Comparison of ENCODE assay signal across 8 mouse cellular contexts in the genomic region with DNA sequence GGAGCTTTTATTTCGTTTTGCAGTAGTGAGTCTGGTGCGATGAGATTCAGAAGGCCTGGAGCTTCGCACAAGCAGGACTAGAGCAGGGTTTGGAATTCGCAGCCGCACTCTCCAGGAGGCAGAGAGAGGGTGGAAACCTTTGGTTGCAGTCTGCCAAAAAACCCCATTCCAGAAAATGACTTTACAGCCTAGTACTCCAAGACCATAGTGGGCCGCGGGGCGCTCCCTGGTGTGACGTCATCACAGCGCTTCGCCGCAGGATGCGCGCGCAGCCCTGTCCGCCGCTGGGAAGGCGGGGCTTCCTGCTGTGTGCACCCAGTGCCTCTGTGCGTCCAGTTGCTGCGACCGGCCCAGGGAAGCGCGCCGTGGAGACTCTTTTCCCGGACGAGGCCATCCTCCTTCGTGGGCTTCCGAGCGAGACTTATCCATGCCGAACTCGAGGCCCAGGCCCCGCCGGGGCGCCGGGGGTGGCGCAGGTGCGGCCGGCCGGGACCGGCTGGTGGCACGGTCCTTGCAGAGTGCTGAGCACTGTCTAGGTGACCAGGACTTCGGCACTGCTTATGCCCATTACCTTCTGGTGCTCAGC. TPM values are rescaled to one million over a fixed set of nuclear protein-coding genes. Genes with fewer than 3 reads are reported as not detected.
DNase-seq lines count a peak whose midpoint lies in the region; ATAC-seq and TF ChIP-seq lines count a peak whose summit lies in the region.

Gene Prmt9, plus strand, starts transcription at position 277 of the 586 bp plus-strand sequence.

- TF ChIP-seq CTCF in lung, adult 2 months (IDR thresholded peaks at IDR 0.05; ENCODE audit: insufficient read depth, low read length) = no peak

- H3K9ac ChIP-seq in forebrain, embryonic 15.5 days (replicated peaks) = peak within 1 kb of the TSS; percentile 93

- TF ChIP-seq POLR2A in lung, adult 2 months (IDR thresholded peaks at IDR 0.05; ENCODE audit: borderline replicate concordance, extremely low read depth, low read depth, low read length) = peak; percentile 93

- H3K27ac ChIP-seq in forebrain, embryonic 15.5 days (replicated peaks) = peak within 1 kb of the TSS; percentile 81

- H3K36me3 ChIP-seq in forebrain, embryonic 15.5 days = peaks cover 21% of the 10 kb centered on the region

- WGBS in forebrain, embryonic 15.5 days = 3% methylated on average over 42 of the region's 42 CpGs
- 3% methylated on average over 42 of the region's 42 CpGs for WGBS in lung, adult 2 months

- ATAC-seq in forebrain, embryonic 15.5 days (replicated peaks) = peak; percentile 96
- ATAC-seq in neutrophil, adult 5-6 weeks (ENCODE audit: extremely low read depth, insufficient number of reproducible peaks, low FRiP score, poor library complexity, severe bottlenecking) = peak; percentile 77

- no peaks in the 10 kb centered on the region for H3K9me3 ChIP-seq in forebrain, embryonic 15.5 days

- no peaks in the 10 kb centered on the region for H3K27me3 ChIP-seq in forebrain, embryonic 15.5 days

- H3K4me3 ChIP-seq in forebrain, embryonic 15.5 days = peak within 1 kb of the TSS; percentile 74
- peak within 1 kb of the TSS; percentile 75 for H3K4me3 ChIP-seq in lung, adult 2 months (replicated peaks; ENCODE audit: extremely low read depth, low read depth, low read length)

- H3K4me1 ChIP-seq in forebrain, embryonic 15.5 days = peaks cover 20% of the 10 kb centered on the region
- no peaks in the 10 kb centered on the region; the same call in 1 of the 2 replicates for H3K4me1 ChIP-seq in lung, adult 2 months (ENCODE audit: control insufficient read depth, insufficient read depth, low read length)

- intact Hi-C loops in heart, postnatal 25 days (cut with DNase I) = no loop called here

- peak; percentile 92 for DNase-seq in ES-CJ7 (ENCODE audit: low read depth, low spot score)
- peak; percentile 89 for DNase-seq in cerebellum, adult 11 months
- DNase-seq in heart, postnatal 25 days (ENCODE audit: low spot score) = peak; percentile 89
- DNase-seq in layer of hippocampus, adult 18-20 months (ENCODE audit: low spot score in 2 of 2) = peak; percentile 88 to 95
- DNase-seq in lung, adult 2 months = peak; percentile 92
- DNase-seq in thymus, adult 18-20 months = peak; percentile 84 to 87

- peak within 1 kb of the TSS; percentile 49 for H3K4me2 ChIP-seq in forebrain, embryonic 15.5 days (replicated peaks)

RNA-seq across cellular contexts. Expression of gene Prmt9, which starts in this region (rescaled TPM):
- 24.8 and 25.6 TPM in 2 replicates for polyA plus RNA-seq in forebrain, embryonic 15.5 days (2015; fragmentation: Nextera tagmentation; extraction: Ambion mirVana)
- total RNA-seq in heart, postnatal 25 days (2021) = 10 to 100 TPM; 11.2 to 12.0 TPM
- total RNA-seq in layer of hippocampus, adult 18-20 months (2021) = 10 to 100 TPM; 17.4 to 19.2 TPM
- polyA plus RNA-seq in lung, adult 2 months (2012; rRNA removed) = 7.2 and 7.7 TPM in 2 replicates
- total RNA-seq in neutrophil, adult 5-6 weeks (2017) = 24.3 and 27.5 TPM in 2 replicates

Comparison
In these comparisons a context has a peak if more than half of its experiments do, and no peak if none do; other contexts are left out.
1. Peak in every context shown above with its lines: DNase-seq, ATAC-seq, H3K4me3 ChIP-seq and H3K27ac ChIP-seq.